Mouse (Mus musculus) heart, postnatal 4 days (tissue): Measurements from ENCODE around the gene Myo5c. TPM values are rescaled to one million over a fixed set of nuclear protein-coding genes. Genes with fewer than 3 reads are reported as not detected.

Source experiments
- DNase-seq: peaks from one replicate; pipeline ENCODE4 v3.0.0; 2021
- total RNA-seq, 2 experiments: library from RNA; stranded (reverse); gene quantifications; 2 replicates each; pipeline ENCODE4 v1.2.3; 2021

Gene Myo5c
- total RNA-seq, 2 experiments from 2014 or later = 3.6 to 5.5 TPM

DNA sequence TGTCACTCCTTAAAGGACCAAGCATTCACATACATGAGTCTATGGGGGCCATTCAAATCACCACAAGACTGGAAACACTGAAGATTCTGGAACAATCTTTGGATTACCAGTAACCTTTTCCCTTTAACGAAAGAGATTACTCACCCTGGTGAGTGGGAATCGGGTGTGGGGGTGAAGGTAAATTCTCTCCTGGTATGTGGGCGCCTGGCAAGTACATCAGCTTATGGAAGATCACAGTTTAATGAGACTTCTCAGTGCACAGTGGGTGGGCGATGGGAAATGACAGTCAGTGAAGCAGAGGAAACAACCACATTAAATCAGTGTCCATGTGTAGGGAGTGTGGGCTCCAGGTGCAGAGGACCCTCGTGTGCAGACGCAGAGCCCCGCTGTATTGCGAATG lies 99.0 kb downstream of the Myo5c start:
- no peak for DNase-seq

DNA sequence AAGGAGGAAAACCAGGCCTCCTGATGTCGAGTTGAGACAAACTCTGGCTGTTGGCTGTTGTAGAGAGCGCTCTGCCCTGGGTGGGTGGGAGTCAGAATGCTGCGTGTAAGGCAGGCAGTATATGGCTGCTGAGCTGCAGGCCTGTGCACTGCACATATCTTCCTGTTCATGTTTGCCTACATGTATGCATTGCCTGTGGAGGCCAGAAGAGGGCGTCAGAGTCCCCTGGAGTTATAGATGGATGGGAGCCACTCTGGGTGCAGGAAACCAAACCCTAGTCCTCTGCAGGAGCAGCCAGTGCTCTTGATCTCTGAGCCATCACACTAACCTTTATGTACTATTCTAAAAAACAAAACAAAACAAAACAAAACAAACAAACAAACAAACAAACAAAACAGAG lies 102.6 kb downstream of the Myo5c start:
- DNase-seq = no peak

DNA sequence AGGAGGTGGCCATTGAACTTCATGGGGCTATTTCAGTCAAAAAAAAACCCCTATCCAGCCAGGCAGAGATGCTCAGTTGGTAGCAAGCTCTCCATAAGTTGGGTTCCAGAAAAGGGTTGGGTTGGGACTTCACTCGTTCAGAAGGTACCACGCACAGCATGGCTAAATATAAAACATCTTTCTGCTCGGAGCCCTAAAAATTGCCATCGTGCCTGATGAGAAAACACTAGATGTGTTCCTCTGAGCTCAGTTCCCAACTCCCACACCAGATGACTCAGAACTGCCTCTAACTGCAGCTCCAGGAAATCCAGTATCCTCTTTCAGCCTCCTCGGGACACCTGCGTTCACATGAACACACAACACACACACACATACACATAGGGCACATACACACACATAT lies 106.2 kb downstream of the Myo5c start:
- no peak for DNase-seq

DNA sequence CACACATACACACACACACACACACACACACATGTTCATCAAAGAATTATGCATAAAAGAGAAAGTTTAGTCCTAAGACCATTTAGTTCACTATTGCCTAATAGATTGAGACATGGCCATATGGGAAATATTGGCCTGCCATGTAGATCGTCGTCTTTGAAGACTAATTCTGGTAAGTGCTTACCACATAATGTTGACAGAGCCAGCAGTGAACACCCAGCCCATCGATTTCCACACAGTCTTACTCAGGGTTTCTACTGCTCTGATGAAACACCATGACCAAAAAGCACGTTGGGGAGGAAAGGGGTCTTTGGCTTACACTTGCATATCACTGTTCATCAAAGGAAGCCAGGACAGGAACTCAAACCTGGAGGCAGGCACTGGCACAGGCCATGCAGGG lies 110.6 kb downstream of the Myo5c start:
- DNase-seq = no peak

DNA sequence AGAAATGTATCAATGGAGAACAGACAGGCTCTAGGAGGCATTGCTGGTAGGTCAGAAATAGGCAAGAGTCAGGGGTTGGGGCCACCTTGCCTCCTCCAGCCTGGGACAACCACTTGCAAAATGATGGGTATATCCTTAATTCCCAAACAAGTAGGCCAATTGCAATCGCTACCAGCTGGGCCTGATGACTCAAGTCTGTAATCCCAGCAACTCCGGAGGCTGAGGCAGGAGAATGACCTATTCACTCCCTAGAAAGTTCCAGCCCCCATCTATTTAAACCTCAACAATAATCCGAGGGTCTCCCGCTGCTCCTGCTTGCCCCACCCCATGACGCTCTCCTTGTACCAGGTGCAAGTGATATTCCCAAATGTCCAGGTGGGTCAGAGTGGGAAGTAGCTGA lies 115.6 kb downstream of the Myo5c start, which contains the start of gene Bcl2l10:
Gene Bcl2l10 (plus strand): TSS at position 301 of the 400 bp plus-strand sequence.
- no peak for DNase-seq

DNA sequence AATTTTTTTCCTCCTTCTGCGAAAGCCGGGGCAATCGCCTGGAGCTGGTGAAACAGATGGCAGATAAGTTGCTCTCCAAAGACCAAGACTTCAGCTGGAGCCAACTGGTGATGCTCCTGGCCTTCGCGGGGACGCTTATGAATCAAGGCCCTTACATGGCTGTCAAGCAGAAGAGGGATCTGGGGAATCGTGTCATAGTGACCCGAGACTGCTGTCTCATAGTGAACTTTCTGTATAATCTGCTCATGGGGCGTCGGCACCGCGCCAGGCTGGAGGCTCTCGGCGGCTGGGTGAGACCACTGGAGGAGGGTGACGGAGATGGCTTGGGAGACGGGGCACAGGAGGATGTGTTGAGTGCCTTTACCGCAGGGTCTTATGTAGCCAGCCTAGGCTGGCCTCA lies 116.2 kb downstream of the Myo5c start:
- no peak for DNase-seq

DNA sequence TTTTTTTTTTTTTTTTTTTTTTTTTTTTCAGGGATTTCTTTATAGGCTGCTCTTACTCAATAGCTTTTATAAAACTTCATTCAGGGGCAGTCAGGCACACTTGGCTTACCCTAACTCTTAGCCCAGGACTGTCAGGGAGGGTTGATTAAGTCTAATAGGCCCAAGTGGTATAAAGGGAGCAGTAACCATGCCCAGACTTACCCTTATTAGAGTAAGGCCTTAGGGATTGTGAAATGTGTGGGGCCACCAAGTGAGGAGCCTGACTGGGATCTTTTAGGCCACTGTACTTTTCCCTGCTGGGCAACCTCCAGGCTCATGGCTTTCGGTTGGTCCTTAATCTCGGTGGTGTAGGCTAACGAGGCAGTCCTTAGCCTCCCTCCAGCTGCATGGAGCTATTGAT lies 116.8 kb downstream of the Myo5c start:
- DNase-seq = no peak

DNA sequence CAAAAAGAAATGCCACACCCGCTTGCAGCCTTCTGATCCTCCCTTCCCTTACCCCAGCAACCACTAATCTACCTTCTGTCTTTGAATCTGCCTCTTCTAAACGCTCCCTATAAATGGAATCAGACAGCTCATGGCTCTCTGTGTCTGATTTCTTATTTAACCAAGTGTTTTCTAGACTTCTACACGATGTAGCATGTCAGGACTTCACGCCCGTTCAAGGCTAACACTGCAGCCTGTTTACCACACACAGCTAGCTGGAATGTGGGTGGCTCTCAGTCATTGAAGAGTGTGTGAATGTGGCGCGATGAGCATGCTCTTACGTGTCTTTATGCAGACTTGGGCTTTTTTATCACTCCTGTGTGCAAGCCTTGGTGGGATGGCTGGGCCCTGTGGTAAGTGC lies 121.3 kb downstream of the Myo5c start:
- DNase-seq = no peak

Other genes with a start within 250 kb of the Myo5c start
- 100 to 1,000 TPM; 154 to 179 TPM for gene Arpp19, start 194.4 kb upstream of the Myo5c start, total RNA-seq
- gene Myo5a, start 161.0 kb upstream of the Myo5c start, total RNA-seq = 10 to 100 TPM; 23.9 to 24.6 TPM
- gene Gnb5, start 74.3 kb downstream of the Myo5c start, total RNA-seq = 10 to 100 TPM; 41.6 to 43.1 TPM
- gene Bcl2l10, start 115.7 kb downstream of the Myo5c start, total RNA-seq = under 1 TPM in 1 of 2 experiments, not detected in 1; 0.21 TPM
- 10 to 100 TPM; 59.7 to 60.7 TPM for gene Mapk6, start 178.0 kb downstream of the Myo5c start, total RNA-seq
- gene Leo1, start 209.5 kb downstream of the Myo5c start, total RNA-seq = 10 to 100 TPM; 23.1 to 25.4 TPM